Mouse (Mus musculus) G1E (cell line): ENCODE data around the gene Tprkb. TPM values are rescaled to one million over a fixed set of nuclear protein-coding genes. Genes with fewer than 3 reads are reported as not detected.
"Not testable (repeated sequence)": the region's sequence is repeated elsewhere in the genome, so short reads cannot be mapped to it uniquely, and the experiment has no call there.

Experiments
- ATAC-seq: 2 replicates; pipeline ENCODE4 v1.8.0; 2016; ENCODE audit warnings: mild to moderate bottlenecking; ENCODE audit not compliant: insufficient number of reproducible peaks, poor library complexity, low FRiP score, severe bottlenecking; ENCODE audit errors: extremely low read depth
- DNase-seq: peaks from one replicate; pipeline ENCODE4 v3.0.0; 2012; ENCODE audit warnings: low spot score
- H3K27me3 ChIP-seq: 2 replicates; pipeline ENCODE4 v1.6.1; 2012; ENCODE audit warnings: mild to moderate bottlenecking, low read length, inconsistent platforms; ENCODE audit not compliant: insufficient read depth
- H3K36me3 ChIP-seq: replicated peaks from 2 replicates; pipeline ENCODE3; 2012; ENCODE audit warnings: mild to moderate bottlenecking, inconsistent platforms
- H3K4me1 ChIP-seq: 2 replicates; pipeline ENCODE4 v1.6.1; 2012; ENCODE audit warnings: low read depth, low read length, inconsistent platforms, mixed read lengths; ENCODE audit not compliant: insufficient read depth
- H3K4me3 ChIP-seq: 2 replicates; pipeline ENCODE4 v1.5.1; 2012; ENCODE audit warnings: low read depth, mild to moderate bottlenecking, inconsistent platforms, low read length, moderate library complexity, mixed read lengths
- H3K9me3 ChIP-seq: replicated peaks from 2 replicates; pipeline ENCODE4 v1.6.1; 2012; ENCODE audit warnings: inconsistent platforms
- CTCF ChIP-seq: IDR thresholded peaks from 2 replicates; pipeline ENCODE4 v1.5.1; 2012; ENCODE audit warnings: low read depth, low read length, inconsistent platforms, mixed read lengths
- GATA1 ChIP-seq: IDR thresholded peaks from 2 replicates; pipeline ENCODE4 v1.6.1; 2012; ENCODE audit warnings: borderline replicate concordance, low read length, inconsistent platforms, mixed read lengths
- GATA2 ChIP-seq: IDR thresholded peaks from 2 replicates; pipeline ENCODE4 v1.6.1; 2012; ENCODE audit warnings: low read depth, low read length, inconsistent platforms, borderline replicate concordance
- POLR2AphosphoS5 ChIP-seq: IDR thresholded peaks from 2 replicates; pipeline ENCODE4 v1.6.1; 2012; ENCODE audit warnings: low read depth, low read length, inconsistent platforms; ENCODE audit not compliant: insufficient replicate concordance
- TAL1 ChIP-seq: conservative IDR thresholded peaks from 2 replicates; pipeline ENCODE4 v1.6.1; 2012; ENCODE audit warnings: low read depth, low read length, inconsistent platforms, mixed read lengths
- polyA plus RNA-seq: library from polyadenylated mRNA; stranded (reverse); fragments of >175 nt; gene quantifications from 2 replicates; pipeline ENCODE4 v1.2.3, GENCODE M21; 2012
- total RNA-seq, 2 experiments: library from RNA; stranded (forward) in 1 of 2; stranded (reverse) in 1 of 2; fragments of 200-1000 nt in 1 of 2; fragments of >200 nt in 1 of 2; fragmentation: Nextera tagmentation in 1 of 2; gene quantifications; 2 replicates each; pipeline ENCODE4 v1.2.3; 2014 to 2017

Gene Tprkb
- total and polyA plus RNA-seq, 3 experiments, result 6.3 to 80.9 (median 68.6) TPM

DNA sequence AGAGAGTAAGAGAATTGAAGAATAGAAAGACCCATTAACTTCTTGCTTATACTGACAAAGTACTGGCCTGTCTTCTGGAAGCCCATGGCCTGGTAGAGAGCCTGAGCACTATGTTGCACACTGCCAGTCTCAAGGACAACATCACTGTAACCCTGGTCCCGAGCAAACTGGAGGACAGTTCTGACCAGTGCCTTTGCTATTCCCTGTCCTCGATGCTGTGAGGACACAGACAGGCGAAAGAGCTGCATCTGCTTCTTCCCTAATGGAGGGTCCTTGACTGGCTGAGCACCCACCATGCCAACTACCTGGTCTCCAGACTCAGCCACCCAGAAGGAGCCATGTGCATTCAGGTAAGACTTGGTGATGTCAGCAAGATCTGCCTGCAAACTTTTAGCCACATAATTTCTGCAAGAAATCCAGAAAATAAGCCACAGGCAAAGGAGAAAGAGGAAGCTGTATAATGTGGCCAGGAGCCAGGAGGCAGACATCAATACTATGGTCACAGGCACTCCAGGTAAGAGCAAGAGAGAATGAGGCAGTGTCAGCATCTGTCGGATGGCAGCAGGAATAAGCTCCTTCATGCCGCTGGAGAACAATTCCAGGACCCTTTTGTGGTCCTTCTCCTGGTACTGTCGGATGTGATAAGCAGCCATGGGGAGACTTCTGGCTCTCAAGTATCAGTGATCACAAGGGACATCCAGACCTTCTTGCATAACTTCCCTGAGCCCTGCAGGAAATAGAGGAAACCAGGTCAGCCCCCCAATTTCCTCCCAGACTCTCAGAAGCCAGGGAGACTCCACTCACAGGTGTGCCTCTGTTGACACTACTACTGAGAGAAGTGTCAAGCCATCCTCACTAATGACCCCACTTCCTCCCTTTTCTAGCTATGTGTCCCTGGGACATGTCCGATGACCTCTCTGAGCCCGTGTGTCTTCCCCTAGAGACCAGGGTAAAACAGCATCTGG is 43.7 kb upstream of the Tprkb start:
- no peaks in the 10 kb centered on the region for H3K4me1 ChIP-seq
- ATAC-seq, result no peak
- TF ChIP-seq GATA2 (no peak), POLR2AphosphoS5 (no peak), TAL1 (no peak), GATA1 (no peak), CTCF (no peak)

DNA sequence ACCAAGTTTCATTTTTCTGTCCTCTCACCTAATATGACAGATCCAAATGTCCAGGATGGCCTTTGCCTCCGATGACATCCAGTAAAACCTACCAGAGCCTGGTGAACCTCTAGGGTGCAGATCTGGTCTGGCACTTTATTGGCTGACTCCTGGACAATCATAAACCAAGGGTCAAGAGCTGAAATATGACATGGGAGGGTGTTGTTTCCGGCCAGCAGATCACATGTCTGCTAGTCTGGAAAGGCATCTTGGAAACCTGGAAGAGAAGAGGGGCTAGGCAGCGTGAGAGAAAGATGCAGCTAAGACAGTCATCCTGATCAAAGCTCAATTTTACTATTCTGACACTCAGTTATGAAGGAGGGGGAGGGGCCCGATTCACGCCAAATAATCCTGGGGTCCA is 42.7 kb upstream of the Tprkb start, which contains the start of gene Nat8f2:
Nat8f2 (minus strand) TSS at position 153 of the 400 bp plus-strand sequence.
- not testable (repeated sequence) for ATAC-seq, H3K27me3 ChIP-seq, H3K4me3 ChIP-seq, H3K4me1 ChIP-seq, DNase-seq, H3K36me3 ChIP-seq, H3K9me3 ChIP-seq

More for the DNA sequence above, 43.7 kb upstream of the Tprkb start:
- no peaks in the 10 kb centered on the region for H3K36me3 ChIP-seq
- no peaks in the 10 kb centered on the region for H3K9me3 ChIP-seq
- H3K27me3 ChIP-seq, result peaks cover 3% of the 10 kb centered on the region
- H3K4me3 ChIP-seq, result no peak overlapping the region
- DNase-seq, result no peak

DNA sequence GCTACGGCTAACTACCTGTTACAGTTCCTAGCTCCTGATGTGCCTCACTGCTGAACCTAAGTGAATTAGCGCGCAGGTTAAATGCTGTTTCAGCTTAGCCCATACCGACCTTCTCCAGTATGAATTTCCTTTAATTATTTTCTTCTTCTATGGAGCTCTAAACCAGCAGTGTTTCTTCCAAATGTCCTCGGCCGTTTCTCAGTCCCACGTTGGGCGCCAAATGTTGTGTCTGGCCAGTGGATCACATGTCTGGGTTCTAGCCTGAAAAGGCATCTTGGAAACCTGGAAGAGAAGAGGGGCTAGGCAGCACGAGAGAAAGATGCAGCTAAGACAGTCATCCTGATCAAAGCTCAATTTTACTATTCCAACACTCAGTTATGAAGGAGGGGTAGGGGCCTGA is 28.4 kb upstream of the Tprkb start:
- not testable (repeated sequence) for DNase-seq, H3K4me1 ChIP-seq, H3K27me3 ChIP-seq, H3K36me3 ChIP-seq, ATAC-seq, H3K4me3 ChIP-seq
- H3K9me3 ChIP-seq, result peaks cover 13% of the 10 kb centered on the region

DNA sequence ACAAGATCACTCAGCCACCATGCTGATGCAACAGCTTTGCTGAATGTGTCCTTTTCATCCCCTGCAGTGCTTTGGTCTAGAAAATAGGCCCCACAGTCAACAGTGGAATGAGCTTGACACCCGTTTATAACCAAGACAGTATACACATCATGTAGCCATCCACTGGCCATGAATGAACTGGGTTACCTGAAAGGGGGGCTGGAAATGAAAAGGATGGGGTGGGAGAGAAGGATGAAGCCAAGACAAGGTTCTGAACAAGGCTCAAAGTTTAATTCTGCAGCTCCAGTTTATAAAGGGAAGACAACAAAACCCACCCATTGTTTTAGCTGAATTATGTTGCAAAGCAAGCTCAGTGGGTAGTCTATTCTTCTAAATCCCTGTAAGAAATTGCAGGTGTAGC is 27.4 kb upstream of the Tprkb start:
- Histone ChIP-seq H3K4me3 (no peak overlapping the region), H3K9me3 (peaks cover 13% of the 10 kb centered on the region), H3K4me1 (no peaks in the 10 kb centered on the region), H3K27me3 (0 out of 2 replicates have a peak, but pooled peaks cover 5% of the 10 kb centered on the region), H3K36me3 (no peaks in the 10 kb centered on the region)
- DNase-seq (no peak), ATAC-seq (no peak)
- no peak for TF ChIP-seq GATA1
- TF ChIP-seq GATA2, result no peak
- no peak for TF ChIP-seq TAL1
- TF ChIP-seq CTCF, result no peak
- no peak for TF ChIP-seq POLR2AphosphoS5

DNA sequence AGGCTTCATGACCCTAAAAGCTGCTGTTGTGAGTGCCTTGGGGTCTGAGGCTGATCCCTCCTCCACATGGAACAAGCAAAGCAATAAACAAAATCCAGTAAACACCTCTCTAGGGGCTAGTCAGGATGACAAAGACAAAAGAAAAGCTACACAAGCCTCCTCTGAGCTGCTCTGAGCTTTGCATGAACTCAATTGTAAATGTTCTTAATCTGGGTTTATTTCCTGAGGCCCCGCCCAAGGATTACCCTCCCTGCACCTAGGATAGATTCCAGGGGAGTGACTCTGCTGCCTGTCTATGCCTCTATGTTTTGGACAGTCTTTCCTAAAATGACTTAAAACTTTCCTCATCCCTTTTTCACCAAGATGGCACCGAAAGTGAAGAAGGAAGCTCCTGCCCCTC is 22.7 kb upstream of the Tprkb start:
- Histone ChIP-seq H3K4me3 (no peak overlapping the region), H3K4me1 (no peaks in the 10 kb centered on the region), H3K27me3 (0 out of 2 replicates have a peak, but pooled peaks cover 7% of the 10 kb centered on the region), H3K36me3 (no peaks in the 10 kb centered on the region), H3K9me3 (peaks cover 6% of the 10 kb centered on the region)
- no peak for TF ChIP-seq GATA1
- no peak for TF ChIP-seq GATA2
- TF ChIP-seq POLR2AphosphoS5, result no peak
- TF ChIP-seq CTCF, result no peak
- no peak for TF ChIP-seq TAL1
- no peak for ATAC-seq
- no peak for DNase-seq

DNA sequence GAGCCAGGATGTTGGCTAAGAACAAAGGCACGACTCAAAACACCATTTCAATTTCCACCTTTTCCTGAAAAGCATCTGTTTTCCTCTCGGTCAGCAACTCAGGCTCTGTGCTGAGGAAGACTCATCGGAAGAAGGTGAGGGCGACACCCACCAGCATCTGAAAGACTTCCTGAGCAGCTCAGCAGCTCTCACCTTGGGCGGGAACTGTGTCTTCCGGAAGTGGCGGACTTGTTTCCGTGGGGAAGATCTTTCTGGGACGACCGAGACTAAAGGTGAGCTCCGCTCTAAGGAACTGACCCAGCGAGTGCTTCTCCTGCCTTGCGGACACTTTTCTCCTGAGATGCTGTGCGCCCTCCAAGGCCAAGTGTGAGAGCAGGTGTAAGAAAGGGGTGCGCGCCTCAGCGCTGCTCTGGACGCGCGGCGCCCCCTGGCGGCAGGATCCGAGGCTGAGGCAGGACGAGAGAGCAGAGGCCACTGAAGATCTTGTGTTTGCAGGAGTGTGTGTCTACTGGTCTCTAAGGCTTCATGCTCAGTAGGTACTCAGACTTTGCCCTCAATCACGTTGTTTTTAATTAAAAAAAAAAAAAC is 16.5 kb upstream of the Tprkb start:
- not testable (repeated sequence) for ATAC-seq, H3K27me3 ChIP-seq, H3K9me3 ChIP-seq, H3K4me3 ChIP-seq, H3K36me3 ChIP-seq, DNase-seq, H3K4me1 ChIP-seq
- TF ChIP-seq CTCF, result peak; percentile 70

DNA sequence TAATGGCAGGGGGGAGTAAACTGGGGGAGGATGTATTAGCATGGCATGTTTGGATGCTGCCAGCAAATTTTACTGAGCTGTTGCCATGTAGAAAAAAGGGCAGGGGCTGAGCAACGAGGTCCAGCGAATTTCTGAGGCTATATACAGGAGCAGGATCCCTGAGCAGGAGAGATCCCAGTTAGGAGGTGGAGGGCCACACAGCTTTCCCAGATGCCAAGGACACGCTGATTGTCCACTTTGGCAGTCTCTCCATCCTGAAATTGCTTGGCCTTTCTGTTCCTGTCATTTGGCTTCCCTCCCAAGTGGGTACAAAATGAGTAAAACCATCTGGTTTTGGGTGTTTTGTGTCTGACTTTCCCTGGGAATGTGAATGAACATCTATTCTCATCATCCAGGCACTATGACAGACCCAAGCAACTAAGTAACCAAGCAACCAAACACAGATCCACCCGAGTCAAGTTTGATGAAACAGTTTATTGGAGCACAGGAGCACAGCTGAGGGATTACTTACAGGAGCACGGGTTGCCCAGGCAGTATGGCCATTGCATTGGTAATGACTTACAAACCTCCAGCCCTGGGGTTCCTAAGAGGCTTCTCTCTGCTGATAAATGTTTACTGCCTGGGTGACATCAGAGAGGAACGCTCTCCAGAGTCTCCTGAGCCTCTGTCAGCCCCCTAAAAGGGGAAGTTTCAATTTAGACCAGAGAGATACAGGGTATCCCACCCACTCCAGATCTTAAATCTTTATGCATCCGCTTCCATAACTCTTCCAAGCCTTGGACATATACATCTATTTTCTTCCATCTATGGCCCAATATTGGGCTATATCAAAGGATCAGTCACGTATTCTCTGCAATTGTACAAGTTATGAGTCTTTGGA is 12.8 kb upstream of the Tprkb start:
- not testable (repeated sequence) for H3K27me3 ChIP-seq, H3K4me1 ChIP-seq, DNase-seq, ATAC-seq, H3K36me3 ChIP-seq, H3K9me3 ChIP-seq, H3K4me3 ChIP-seq
